Mouse (Mus musculus) embryonic facial prominence, embryonic 10.5 days (tissue): ENCODE measurements at regions not wholly inside any gene's neighbourhood (a gene's known extent, or its start where the extent isn't known, plus 50 kb on each side); places are given as distances from the start of the nearest gene placed in this dataset.

ENCODE experiments used
- DNase-seq: peaks from one replicate; pipeline ENCODE4 v3.0.0-alpha.2; 2017; ENCODE audit warnings: low spot score
- H3K27ac ChIP-seq: fragments of 300-500 bp; sonication (generic); replicated peaks from 2 replicates; pipeline ENCODE4 v1.5.1; 2016; ENCODE audit warnings: mild to moderate bottlenecking
- H3K27me3 ChIP-seq: fragments of 300-500 bp; sonication (generic); replicated peaks from 2 replicates; pipeline ENCODE4 v1.6.1; 2016; ENCODE audit warnings: low read depth, mild to moderate bottlenecking; ENCODE audit not compliant: poor library complexity, severe bottlenecking
- H3K36me3 ChIP-seq: fragments of 300-500 bp; sonication (generic); replicated peaks from 2 replicates; pipeline ENCODE4 v1.6.1; 2016; ENCODE audit warnings: mild to moderate bottlenecking, moderate library complexity
- H3K4me1 ChIP-seq: fragments of 300-500 bp; sonication (generic); 2 replicates; pipeline ENCODE4 v1.6.1; 2016
- H3K4me3 ChIP-seq: fragments of 300-500 bp; sonication (generic); 2 replicates; pipeline ENCODE4 v1.5.1; 2016; ENCODE audit warnings: mild to moderate bottlenecking, moderate library complexity
- H3K9me3 ChIP-seq: fragments of 300-500 bp; sonication (generic); 2 replicates; pipeline ENCODE4 v1.6.1; 2016; ENCODE audit warnings: mild to moderate bottlenecking
- WGBS: fragments of 180-500 bp; shearing (Covaris S2); methylation state at CpG from one replicate; pipeline ENCODE4 v1.1.7; 2016; 5-methylcytosine and 5-hydroxymethylcytosine counted together

DNA sequence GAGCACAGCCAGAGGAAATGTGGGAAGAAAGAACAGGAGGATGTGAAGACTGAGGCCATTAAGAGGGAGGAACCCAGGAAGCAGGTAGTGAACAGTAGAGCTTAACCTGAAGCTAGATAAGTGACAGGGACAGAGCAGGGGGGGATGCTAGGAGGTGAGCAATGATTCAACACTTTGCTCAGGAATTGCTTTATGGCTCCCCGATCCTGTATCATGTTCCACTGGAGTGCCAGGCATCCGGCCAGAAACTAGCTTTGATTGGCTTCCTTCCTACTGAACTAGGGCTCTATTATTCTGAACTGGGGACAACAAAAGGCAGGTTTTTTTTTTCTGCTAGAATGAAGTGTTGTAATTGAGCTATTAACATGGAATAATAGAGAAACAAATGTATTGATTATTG, 493.1 kb upstream of the Fat3 start:
- no peak overlapping the region for H3K4me3 ChIP-seq
- H3K9me3 ChIP-seq, result no peaks in the 10 kb centered on the region
- no peaks in the 10 kb centered on the region for H3K36me3 ChIP-seq
- 53% methylated on average over 2 of the region's 2 CpGs for WGBS
- H3K27me3 ChIP-seq, result no peaks in the 10 kb centered on the region
- no peak for DNase-seq
- H3K4me1 ChIP-seq, result no peaks in the 10 kb centered on the region
- no peak overlapping the region for H3K27ac ChIP-seq

DNA sequence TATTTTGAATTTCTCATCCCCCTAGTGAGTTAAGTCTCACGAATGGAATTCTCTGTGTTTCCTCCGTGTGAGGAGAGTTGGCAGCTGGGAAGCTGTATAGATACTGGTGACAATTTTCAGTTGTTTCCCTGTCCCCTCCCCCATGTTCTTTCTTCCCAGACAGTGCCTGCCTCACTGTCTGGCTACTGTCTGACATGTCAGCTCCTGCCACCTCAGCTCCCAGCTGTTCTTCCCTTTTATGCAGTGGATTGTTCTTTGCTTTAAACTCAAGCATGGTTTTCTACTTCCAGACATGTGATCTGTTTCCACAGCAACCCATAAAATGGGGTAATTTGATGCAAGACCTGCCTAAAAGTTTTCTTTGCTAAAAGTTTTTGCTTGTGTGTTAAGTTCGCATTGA, 487.0 kb upstream of the Fat3 start:
- peak; percentile 27 for DNase-seq
- H3K9me3 ChIP-seq, result no peaks in the 10 kb centered on the region
- no peaks in the 10 kb centered on the region for H3K27me3 ChIP-seq
- H3K4me1 ChIP-seq, result peaks cover 9% of the 10 kb centered on the region
- H3K27ac ChIP-seq, result no peak overlapping the region
- 65% methylated on average over 3 of the region's 3 CpGs for WGBS
- H3K4me3 ChIP-seq, result no peak overlapping the region
- H3K36me3 ChIP-seq, result no peaks in the 10 kb centered on the region

DNA sequence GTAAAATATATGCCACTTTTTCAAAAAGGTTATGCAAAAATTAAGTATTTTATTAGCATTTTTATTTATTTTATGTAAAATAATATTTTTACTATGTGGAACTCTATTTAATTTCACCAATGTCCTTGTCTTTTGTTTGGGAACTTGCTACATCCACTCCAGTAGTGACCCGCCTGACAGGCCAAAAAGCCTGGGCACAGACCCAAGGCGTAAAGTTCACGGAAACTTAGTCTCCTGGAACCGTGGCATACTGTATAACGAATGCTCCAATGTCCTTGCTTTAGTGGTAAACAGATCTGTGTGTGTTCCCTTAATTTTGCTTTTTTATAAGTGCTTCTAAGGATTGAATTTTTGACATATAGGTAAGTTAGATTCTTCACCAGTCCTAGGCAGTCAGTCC, 476.2 kb upstream of the Fat3 start:
- 0 out of 2 replicates have a peak, but pooled peaks cover 2% of the 10 kb centered on the region for H3K4me1 ChIP-seq
- H3K27me3 ChIP-seq, result no peaks in the 10 kb centered on the region
- no peaks in the 10 kb centered on the region for H3K9me3 ChIP-seq
- H3K27ac ChIP-seq, result no peak overlapping the region
- H3K36me3 ChIP-seq, result no peaks in the 10 kb centered on the region
- no peak overlapping the region for H3K4me3 ChIP-seq
- DNase-seq, result no peak
- WGBS, result 94% methylated on average over 5 of the region's 5 CpGs

DNA sequence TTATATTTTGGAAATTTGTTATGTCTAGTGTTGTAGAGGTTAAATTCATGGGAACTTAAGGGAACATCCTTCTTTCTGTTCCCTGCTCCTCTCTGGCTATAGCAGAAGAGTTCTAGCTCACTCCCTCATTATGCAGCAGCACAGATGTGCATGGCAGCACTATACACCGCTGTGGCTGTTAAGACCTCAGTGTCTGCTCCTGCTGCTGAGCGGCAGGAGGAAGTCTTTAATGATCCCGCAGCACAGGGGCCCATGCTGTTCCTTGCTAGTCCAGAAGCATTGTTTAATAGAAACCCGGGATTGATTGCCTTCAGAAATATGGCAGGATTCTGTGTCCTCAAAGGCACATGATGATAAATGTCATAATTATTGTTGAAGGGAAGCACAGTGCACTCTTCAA, 469.3 kb upstream of the Fat3 start:
- no peaks in the 10 kb centered on the region for H3K27me3 ChIP-seq
- H3K36me3 ChIP-seq, result no peaks in the 10 kb centered on the region
- H3K4me3 ChIP-seq, result no peak overlapping the region
- no peak overlapping the region for H3K27ac ChIP-seq
- WGBS, result 57% methylated on average over 4 of the region's 4 CpGs
- H3K4me1 ChIP-seq, result 0 out of 2 replicates have a peak, but pooled peaks cover 2% of the 10 kb centered on the region
- H3K9me3 ChIP-seq, result no peaks in the 10 kb centered on the region
- no peak for DNase-seq

DNA sequence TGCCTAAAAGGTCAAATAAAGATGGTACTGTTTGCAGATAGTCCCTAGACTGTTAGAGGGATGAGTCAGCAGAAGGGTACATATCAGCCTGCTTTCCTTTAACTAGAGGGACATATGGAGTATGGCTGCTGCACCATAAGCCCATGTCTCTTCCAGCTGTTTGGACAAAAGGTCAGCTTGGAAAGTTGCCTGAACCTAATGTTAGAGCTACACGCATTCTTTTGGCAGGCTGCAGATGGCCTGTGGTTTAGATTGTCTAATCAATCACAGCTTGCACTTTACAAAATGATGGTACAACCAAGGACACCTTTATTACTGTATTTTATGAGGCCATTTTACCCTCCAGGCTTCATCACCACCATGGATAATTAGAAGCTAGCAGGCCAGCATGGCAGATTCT, 432.5 kb upstream of the Fat3 start:
- no peaks in the 10 kb centered on the region for H3K9me3 ChIP-seq
- DNase-seq, result no peak
- WGBS, result 74% methylated on average over 1 of the region's 1 CpGs
- H3K27ac ChIP-seq, result no peak overlapping the region
- H3K36me3 ChIP-seq, result no peaks in the 10 kb centered on the region
- H3K27me3 ChIP-seq, result no peaks in the 10 kb centered on the region
- no peak overlapping the region for H3K4me3 ChIP-seq
- no peaks in the 10 kb centered on the region for H3K4me1 ChIP-seq

DNA sequence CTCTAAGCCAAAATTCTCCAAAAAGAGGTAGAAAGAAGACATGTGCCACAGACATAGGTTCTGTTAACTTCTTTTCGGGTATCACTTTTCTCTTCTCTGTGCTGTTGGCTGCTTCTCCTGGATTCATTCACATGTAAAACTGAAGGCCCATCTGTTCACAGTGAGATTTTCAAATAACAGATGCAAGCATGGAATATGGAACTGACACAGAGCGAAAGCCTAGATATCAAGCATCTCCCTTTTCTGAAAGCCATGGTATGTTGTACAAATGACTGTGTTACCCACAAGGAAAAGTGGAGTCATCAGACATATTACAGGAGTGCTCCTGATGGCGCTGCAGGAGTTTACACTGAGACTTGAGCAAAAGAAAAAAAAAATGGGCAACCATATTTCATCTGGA, 430.5 kb upstream of the Fat3 start:
- no peaks in the 10 kb centered on the region for H3K4me1 ChIP-seq
- no peaks in the 10 kb centered on the region for H3K36me3 ChIP-seq
- 88% methylated on average over 3 of the region's 3 CpGs for WGBS
- no peak overlapping the region for H3K27ac ChIP-seq
- H3K27me3 ChIP-seq, result no peaks in the 10 kb centered on the region
- H3K4me3 ChIP-seq, result no peak overlapping the region
- no peak for DNase-seq
- H3K9me3 ChIP-seq, result no peaks in the 10 kb centered on the region

DNA sequence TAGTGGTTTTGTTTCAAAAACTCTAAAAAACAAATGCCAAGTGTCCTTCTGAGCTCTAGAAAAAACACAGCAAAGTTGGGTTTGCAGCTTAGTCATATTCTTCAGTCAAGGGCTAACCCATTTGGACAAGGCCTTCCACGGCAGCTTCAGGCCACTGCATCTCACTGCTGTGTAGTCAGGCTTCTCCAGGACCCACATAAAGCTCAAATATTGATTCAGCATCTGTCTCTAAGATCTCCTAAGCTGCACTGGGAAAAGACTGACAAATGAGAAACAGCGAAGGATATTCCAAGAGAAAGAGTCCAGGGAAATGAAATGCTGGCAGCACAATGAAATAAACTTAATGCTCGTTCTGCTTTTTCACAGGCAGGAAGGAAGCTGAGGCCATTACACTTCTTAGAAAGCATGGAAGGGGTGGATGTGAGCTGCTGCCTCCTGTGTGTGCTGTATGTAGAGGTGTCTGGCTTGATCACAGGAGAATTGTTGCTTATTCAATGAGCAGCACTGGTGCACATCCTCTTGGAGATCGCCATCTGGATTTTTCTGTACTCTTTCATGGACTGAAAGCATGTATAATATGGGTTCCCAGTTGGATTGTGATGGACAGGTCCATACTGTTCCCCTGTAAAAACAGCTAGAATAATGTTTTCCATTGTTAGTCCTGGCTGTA, 425.4 kb upstream of the Fat3 start:
- no peaks in the 10 kb centered on the region for H3K27me3 ChIP-seq
- 89% methylated on average over 4 of the region's 4 CpGs for WGBS
- no peaks in the 10 kb centered on the region for H3K36me3 ChIP-seq
- no peak for DNase-seq
- no peak overlapping the region for H3K27ac ChIP-seq
- H3K9me3 ChIP-seq, result no peaks in the 10 kb centered on the region
- H3K4me1 ChIP-seq, result no peaks in the 10 kb centered on the region
- H3K4me3 ChIP-seq, result no peak overlapping the region

DNA sequence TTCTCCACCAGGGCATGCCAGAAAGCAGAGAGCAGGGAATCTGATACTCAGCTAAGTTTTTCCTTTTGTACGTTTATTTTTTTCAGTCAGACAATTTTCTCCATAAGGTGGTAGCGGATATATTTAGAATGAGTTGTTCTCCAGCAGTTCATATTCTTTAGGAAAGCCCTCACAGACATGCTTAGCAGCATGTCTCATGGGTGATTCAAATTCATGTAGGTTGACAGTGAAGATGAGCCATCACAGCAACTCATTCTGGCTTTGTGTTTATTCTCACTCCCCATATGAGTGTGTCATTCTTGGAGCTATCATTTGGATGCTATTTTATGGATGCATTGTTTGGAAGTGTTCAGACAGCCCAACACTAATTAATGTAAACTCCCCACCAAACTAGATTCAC, 424.2 kb upstream of the Fat3 start:
- no peak overlapping the region for H3K4me3 ChIP-seq
- no peaks in the 10 kb centered on the region for H3K36me3 ChIP-seq
- no peaks in the 10 kb centered on the region for H3K4me1 ChIP-seq
- DNase-seq, result no peak
- no peaks in the 10 kb centered on the region for H3K9me3 ChIP-seq
- H3K27ac ChIP-seq, result no peak overlapping the region
- WGBS, result 88% methylated on average over 2 of the region's 2 CpGs
- H3K27me3 ChIP-seq, result no peaks in the 10 kb centered on the region

DNA sequence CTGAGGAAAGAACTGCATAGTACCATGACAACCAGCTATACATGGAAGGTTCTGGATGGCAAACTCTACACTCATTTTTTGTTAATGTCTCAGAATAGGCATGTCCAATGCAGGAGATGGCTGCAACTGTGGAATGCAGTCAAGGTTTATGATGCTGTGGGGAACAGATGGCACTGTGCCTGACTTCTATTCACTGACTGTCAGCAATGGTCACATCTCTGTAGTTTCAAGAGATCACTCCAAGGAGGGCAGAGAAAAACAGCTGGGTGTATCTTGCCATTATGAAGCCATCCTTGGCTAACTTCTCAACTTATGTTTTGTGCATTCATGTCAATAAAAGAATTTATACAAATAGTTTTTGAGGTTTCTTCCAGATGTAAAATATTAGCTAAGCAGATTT, 405.1 kb upstream of the Fat3 start:
- Histone ChIP-seq H3K36me3 (no peaks in the 10 kb centered on the region), H3K9me3 (no peaks in the 10 kb centered on the region), H3K27ac (no peak overlapping the region), H3K4me1 (no peaks in the 10 kb centered on the region), H3K27me3 (no peaks in the 10 kb centered on the region), H3K4me3 (no peak overlapping the region)
- DNase-seq, result no peak

DNA sequence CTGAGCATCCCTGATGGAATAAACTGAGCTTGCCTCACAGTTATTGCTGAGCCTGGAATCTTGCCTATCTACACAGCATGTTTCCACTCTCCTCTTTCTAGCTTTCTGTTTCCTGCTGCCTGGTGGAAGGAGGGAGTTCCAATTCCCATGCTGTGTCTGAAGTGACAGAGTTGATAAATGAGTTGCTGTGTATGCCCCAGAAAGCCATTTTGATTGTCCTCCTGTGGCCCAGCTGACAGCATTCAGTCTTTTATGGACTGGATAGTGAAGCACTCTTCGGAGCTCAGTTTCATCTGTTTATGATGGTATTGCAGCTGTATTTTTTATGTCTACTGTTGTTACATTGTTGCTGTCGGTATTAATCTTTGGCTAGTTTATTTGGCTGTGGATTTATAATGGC, 398.0 kb upstream of the Fat3 start:
- no peaks in the 10 kb centered on the region for H3K27me3 ChIP-seq
- 78% methylated on average over 2 of the region's 2 CpGs for WGBS
- no peak for DNase-seq
- no peak overlapping the region for H3K27ac ChIP-seq
- H3K4me1 ChIP-seq, result no peaks in the 10 kb centered on the region
- H3K9me3 ChIP-seq, result no peaks in the 10 kb centered on the region
- no peak overlapping the region for H3K4me3 ChIP-seq
- H3K36me3 ChIP-seq, result no peaks in the 10 kb centered on the region

DNA sequence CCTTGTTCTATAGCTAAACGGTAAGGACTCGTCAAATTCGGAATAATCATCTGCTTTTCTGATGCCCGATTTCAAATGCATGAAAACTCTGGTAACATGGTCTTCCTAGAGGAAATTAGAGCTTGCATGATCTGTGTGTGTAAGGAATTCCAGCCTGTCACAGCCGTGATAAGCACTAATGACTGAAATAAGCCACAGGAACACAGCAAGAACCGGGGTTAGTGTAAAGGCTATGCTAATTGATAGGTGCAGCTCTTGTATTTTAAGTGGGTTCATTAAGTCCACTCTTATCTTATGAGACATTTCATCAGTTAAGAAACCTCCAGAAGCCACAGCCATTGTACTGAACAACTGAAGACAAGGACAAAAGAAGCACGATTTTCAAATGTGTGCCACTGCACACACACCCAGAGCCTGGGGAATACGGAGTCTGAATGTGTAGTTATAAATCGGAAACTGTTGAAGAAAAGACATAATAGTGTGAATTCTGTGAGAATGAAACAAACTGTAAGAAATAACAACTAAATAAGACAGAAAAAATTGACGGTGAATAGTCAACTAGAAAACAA, 351.5 kb upstream of the Fat3 start:
- Histone ChIP-seq H3K4me1 (no peaks in the 10 kb centered on the region), H3K9me3 (no peaks in the 10 kb centered on the region), H3K4me3 (no peak overlapping the region), H3K36me3 (no peaks in the 10 kb centered on the region), H3K27ac (no peak overlapping the region), H3K27me3 (no peaks in the 10 kb centered on the region)
- no peak for DNase-seq
- WGBS, result 86% methylated on average over 10 of the region's 10 CpGs

DNA sequence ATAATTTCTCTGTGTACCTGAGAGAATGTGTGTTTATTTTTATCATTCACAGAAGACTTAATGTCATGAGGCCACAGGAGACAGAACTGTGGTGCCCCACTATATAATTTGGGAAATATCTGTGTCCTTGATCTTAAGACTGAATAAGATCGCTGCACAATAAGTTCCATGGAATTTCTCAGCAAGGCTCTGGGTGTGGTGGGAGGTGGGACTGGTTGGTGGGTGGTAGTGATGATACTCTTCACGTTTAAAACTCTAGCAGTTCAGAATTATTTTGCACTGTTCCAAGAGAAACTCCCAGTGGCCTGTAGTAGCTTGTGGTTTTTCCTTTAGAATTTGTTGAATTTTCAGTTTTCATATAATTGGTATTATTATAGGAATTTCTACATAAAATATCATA, 307.4 kb upstream of the Fat3 start:
- H3K27me3 ChIP-seq, result no peaks in the 10 kb centered on the region
- no peak overlapping the region for H3K27ac ChIP-seq
- 72% methylated on average over 2 of the region's 2 CpGs for WGBS
- no peak overlapping the region for H3K4me3 ChIP-seq
- no peaks in the 10 kb centered on the region for H3K9me3 ChIP-seq
- no peak for DNase-seq
- no peaks in the 10 kb centered on the region for H3K36me3 ChIP-seq
- no peaks in the 10 kb centered on the region for H3K4me1 ChIP-seq

DNA sequence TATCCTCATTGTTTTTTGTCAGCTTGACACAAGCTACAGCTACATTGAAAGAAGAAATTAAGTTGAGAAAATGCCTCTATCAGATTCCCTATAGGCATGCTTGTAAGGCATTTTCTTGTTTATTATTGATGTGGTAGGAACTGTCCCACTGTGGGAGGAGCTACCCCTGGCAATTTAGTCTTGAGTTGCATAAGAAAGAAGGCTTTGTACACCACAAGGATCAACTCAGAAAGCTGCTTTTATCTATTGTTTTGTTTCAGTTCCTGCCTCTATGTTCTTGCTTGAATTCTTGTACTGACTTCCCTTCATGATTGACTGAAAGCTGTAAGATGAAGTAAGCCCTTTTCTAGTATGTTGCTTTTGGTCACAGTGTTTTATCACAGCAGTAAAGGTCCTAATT, 271.8 kb upstream of the Fat3 start:
- no peaks in the 10 kb centered on the region for H3K4me1 ChIP-seq
- no peak overlapping the region for H3K27ac ChIP-seq
- no peaks in the 10 kb centered on the region for H3K9me3 ChIP-seq
- H3K27me3 ChIP-seq, result no peaks in the 10 kb centered on the region
- no peaks in the 10 kb centered on the region for H3K36me3 ChIP-seq
- no peak for DNase-seq
- H3K4me3 ChIP-seq, result no peak overlapping the region
